Mouse (Mus musculus) natural killer cell, adult 2 months (primary cell): Measurements from ENCODE around the gene Tyw1.

ENCODE experiments used
- DNase-seq, 2 experiments: peaks; one replicate each; pipeline ENCODE4 v3.0.0; 2022; ENCODE audit warnings: low spot score in 2 of 2

Gene Tyw1

DNA sequence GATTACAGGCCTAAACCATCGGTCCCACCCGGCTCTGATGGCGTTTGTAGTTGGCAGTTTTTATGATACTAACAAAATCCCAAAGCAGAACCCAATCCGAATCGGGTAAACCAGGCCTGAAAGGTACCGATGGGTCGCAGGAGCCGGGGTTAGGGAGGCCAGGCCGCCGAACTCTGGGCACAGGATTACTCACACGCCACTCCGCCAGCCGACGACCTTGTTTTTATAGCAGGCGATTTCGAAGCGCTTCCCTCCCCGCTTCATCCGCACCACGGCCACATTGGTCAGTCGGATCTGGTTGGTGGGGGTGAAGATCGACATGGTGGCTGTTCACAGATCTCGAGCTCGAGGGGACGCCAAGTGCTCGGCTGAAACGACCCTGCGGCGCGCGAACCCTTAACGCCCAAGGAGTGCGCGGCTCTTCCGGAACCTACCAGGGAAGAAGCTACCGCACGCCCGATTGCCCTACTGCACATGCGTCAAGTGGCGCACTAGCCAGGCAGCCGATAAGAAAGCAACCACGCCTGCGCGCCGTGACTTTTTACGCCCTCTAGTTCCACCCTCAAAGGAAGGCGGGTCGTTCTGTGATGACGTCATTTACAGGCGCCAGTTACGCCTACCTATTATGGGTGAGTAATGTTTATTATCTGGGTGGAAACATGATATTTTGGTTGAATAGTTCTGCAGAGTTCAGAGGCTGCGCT lies at the start of gene Tyw1, which contains the start of gene Sbds:
Gene Tyw1 (plus strand): TSS at position 603 of the 704 bp plus-strand sequence.
Gene Sbds (minus strand): TSS at position 514 of the 704 bp plus-strand sequence.
- peak; percentile 97 to 99 for DNase-seq

- no peak for DNase-seq
Measured at GRCm38 (mm10) chr5:130207299-130207698, 48.1 kb upstream of the Tyw1 start.

- DNase-seq, result no peak
Measured at GRCm38 (mm10) chr5:130212956-130213355, 42.5 kb upstream of the Tyw1 start.

- no peak for DNase-seq
Measured at GRCm38 (mm10) chr5:130216781-130217180, 38.6 kb upstream of the Tyw1 start, which contains the start of gene Tmem248. Tmem248 (plus strand) TSS chr5:130217081.

GRCm38 (mm10) chr5:130217406-130217805 lies 38.0 kb upstream of the Tyw1 start:
- no peak for DNase-seq

DNA sequence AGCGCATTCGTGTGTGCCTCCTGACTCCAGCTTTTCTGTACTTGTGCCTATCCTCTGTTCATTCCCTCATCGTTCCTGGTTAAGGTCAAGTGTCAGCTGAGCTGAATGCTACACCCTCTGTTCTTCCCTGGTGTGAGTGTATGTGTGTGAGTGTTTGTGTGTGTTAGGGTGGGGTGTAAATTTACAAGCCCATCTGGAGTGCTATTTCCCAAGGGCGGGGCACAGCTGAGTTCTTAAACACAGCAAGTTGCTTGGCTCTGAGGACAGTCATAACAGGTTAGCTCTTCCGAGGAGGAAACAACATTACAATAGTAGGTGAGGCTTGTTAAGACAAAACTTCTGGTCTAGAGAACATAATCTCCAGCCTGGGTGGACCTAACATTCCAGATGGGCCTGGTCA lies 37.1 kb upstream of the Tyw1 start:
- DNase-seq, result no peak

GRCm38 (mm10) chr5:130221316-130221715 lies 34.1 kb upstream of the Tyw1 start:
- DNase-seq, result no peak

- DNase-seq, result no peak
Measured at GRCm38 (mm10) chr5:130221760-130222145, 33.7 kb upstream of the Tyw1 start.

- DNase-seq, result peak; percentile 86 to 90
Measured at GRCm38 (mm10) chr5:130222146-130223004, 33.0 kb upstream of the Tyw1 start.

GRCm38 (mm10) chr5:130226790-130227189 lies 28.6 kb upstream of the Tyw1 start:
- DNase-seq, result no peak

DNA sequence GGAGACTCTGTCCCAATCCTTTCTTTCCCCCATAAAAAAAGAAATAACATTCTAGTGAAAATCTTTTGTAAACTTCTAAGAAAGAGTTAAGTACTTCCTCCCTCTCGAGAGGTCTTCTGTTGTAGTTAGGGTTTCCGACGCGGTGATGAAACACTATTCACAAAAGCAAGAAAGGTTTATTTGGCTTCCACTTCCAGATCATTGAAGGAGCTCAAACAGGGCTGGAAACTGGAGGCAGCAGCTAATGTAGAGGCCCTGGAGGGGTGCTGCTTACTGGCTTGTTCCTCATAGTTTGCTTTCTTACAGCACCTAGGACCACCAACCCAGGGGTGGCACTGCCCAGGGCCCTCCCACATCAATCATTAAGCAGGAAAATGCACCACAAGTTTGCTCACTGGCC lies 27.3 kb upstream of the Tyw1 start:
- no peak for DNase-seq

GRCm38 (mm10) chr5:130236302-130236701 lies 19.1 kb upstream of the Tyw1 start:
- no peak for DNase-seq

- DNase-seq, result no peak
Measured at GRCm38 (mm10) chr5:130239236-130239635, 16.2 kb upstream of the Tyw1 start.

- DNase-seq, result no peak
Measured at GRCm38 (mm10) chr5:130239856-130240255, 15.6 kb upstream of the Tyw1 start.

- no peak for DNase-seq
Measured at GRCm38 (mm10) chr5:130241426-130241825, 14.0 kb upstream of the Tyw1 start.

GRCm38 (mm10) chr5:130247823-130248222 lies 7.6 kb upstream of the Tyw1 start:
- no peak for DNase-seq

DNA sequence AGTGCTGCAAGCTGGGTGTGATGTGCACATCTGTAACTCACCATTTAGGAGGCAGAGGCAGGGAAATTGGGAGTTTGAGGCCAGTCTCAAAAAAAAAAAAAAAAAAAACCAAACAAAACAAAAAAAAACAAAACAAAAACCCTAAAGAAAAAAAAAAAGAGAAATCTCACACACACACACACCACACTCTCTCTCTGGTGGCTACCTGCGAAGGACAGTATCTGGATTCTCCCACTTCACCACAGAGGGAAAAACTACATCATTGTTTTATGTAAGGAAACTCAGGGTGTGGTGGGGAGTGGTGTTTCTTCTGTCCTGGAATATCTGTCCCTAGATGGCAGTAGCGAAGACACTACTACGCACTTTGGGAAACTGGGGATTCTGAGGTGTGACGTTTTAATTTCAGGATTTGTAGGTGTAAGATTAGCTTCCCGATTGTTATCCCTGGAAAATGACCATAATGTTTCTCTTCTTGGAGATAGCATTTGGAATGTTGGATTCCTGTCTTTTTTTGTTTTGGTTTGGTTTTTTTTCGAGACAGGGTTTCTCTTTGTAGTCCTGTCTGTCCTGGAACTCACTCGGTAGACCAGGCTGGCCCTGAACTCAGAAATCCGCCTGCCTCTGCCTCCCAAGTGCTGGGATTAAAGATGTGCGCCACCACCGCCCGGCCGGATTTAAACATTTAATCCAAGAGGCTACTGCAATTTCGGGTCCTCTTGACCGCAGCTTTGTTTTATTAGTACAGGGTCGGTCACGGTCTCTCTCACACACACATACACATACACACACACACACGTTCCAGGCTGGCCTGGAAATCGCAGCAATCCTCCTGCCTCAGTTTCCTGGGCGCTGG lies 1.0 kb upstream of the Tyw1 start:
- DNase-seq, result no peak

DNA sequence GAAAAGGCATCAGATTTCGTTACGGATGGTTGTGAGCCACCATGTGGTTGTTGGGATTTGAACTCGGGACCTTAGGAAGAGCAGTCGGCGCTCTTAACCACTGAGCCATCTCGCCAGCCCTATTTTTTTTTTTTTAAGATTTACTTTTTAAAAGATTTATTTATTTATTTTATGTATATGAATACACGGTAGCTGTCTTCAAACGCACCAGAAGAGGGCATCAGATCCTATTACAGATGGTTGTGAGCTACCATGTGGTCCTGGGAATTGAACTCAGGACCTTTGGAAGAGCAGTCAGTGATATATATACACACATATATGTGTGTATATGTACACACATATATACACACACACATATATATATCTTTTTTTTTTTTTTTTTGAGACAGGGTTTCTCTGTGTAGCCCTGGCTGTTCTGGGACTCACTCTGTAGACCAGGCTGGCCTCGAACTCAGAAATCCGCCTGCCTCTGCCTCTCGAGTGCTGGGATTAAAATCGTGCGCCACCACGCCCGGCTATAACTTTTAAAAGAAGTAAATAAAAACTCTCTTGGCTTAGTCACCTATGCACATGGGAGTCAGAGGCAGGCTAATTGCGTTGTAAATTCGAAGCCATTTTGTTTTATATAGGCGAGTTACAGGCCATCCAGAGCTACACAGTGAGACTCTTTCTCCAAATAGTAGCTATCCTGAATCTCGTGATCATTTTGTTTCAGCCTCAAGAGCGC lies 543 bp downstream of the Tyw1 start:
- DNase-seq, result peak in 1 of 2 experiments; percentile 17

- DNase-seq, result peak; percentile 94
Measured at GRCm38 (mm10) chr5:130256678-130257271, 1.4 kb downstream of the Tyw1 start.

GRCm38 (mm10) chr5:130257303-130257702 lies 1.9 kb downstream of the Tyw1 start:
- DNase-seq, result no peak

- DNase-seq, result no peak
Measured at GRCm38 (mm10) chr5:130263454-130263853, 8.0 kb downstream of the Tyw1 start.
